Mouse (Mus musculus) midbrain, embryonic 13.5 days (tissue): ENCODE measurements around the gene Rgl1. TPM values are rescaled to one million over a fixed set of nuclear protein-coding genes. Genes with fewer than 3 reads are reported as not detected.
"Not testable (repeated sequence)": the region's sequence is repeated elsewhere in the genome, so short reads cannot be mapped to it uniquely, and the experiment has no call there.

Experiments used
- ATAC-seq: fragments of 200-750 bp; cut with Nextera tagmentation; 2 replicates; pipeline ENCODE4 v1.8.0; 2017; ENCODE audit warnings: mild to moderate bottlenecking, moderate TSS enrichment, moderate library complexity
- H3K27ac ChIP-seq: fragments of 300-500 bp; sonication (generic); 2 replicates; pipeline ENCODE4 v1.5.1; 2015; ENCODE audit warnings: inconsistent platforms, mild to moderate bottlenecking, moderate library complexity
- H3K27me3 ChIP-seq: fragments of 300-500 bp; sonication (generic); 2 replicates; pipeline ENCODE4 v1.6.1; 2015; ENCODE audit warnings: mild to moderate bottlenecking, inconsistent platforms
- H3K36me3 ChIP-seq: fragments of 300-500 bp; sonication (generic); 2 replicates; pipeline ENCODE4 v1.6.1; 2015; ENCODE audit warnings: mild to moderate bottlenecking, inconsistent platforms
- H3K4me1 ChIP-seq: fragments of 300-500 bp; sonication (generic); replicated peaks from 2 replicates; pipeline ENCODE4 v1.6.1; 2015; ENCODE audit warnings: inconsistent platforms
- H3K4me2 ChIP-seq: fragments of 300-500 bp; sonication (generic); replicated peaks from 2 replicates; pipeline ENCODE4 v1.6.1; 2015; ENCODE audit warnings: moderate library complexity, mild to moderate bottlenecking, inconsistent platforms
- H3K4me3 ChIP-seq: fragments of 300-500 bp; sonication (generic); replicated peaks from 2 replicates; pipeline ENCODE4 v1.5.1; 2015; ENCODE audit warnings: mild to moderate bottlenecking, inconsistent platforms
- H3K9ac ChIP-seq: fragments of 300-500 bp; sonication (generic); replicated peaks from 2 replicates; pipeline ENCODE4 v1.6.1; 2015; ENCODE audit warnings: mild to moderate bottlenecking, inconsistent platforms
- H3K9me3 ChIP-seq: fragments of 300-500 bp; sonication (generic); 2 replicates; pipeline ENCODE4 v1.6.1; 2016; ENCODE audit warnings: mild to moderate bottlenecking, inconsistent platforms
- WGBS: fragments of 180-500 bp; shearing (Covaris S2); methylation state at CpG from one replicate; pipeline ENCODE4 v1.1.7; 2015; 5-methylcytosine and 5-hydroxymethylcytosine counted together
- polyA plus RNA-seq: library from polyadenylated mRNA; unstranded; fragments of >200 nt; fragmentation: Nextera tagmentation; extraction: Ambion mirVana; gene quantifications from 2 replicates; pipeline ENCODE4 v1.2.1, GENCODE M21; 2015

Gene Rgl1
- polyA plus RNA-seq, 1 experiment from 2014 or later, result 17.0 TPM

DNA sequence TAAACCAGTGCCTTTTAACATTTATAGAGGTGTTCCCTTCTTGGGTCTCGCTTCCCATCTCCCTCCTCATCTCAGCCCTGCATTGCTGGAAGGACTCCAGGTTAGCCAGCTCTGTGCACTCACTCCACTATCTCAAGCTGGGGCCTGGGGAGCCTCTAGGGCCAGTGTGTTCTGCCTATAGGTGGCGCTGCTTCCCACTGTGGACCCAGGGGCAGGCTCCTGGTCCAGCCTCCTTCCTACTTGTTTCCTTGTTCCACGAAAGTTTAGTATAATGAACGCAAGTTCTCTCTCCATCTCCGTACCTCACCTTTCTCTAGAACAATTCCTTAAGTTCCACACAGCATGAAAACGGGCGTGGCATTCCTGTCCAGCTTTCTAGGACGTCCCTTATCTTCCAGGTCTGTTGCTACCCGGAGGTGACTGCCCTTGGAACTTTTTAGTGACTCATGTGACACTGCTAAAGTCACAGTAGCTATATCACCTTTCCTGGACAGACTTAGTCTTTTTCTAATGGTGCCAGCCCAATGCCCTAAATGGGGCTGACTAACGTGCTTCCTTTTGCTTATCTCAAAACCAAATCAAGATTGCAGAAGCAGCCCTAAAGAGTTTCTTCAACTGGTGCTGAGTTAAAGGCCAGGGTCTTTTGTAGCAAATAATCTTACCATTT is 13.1 kb upstream of the Rgl1 start:
- Histone ChIP-seq H3K4me1 (no peaks in the 10 kb centered on the region), H3K36me3 (peaks cover 22% of the 10 kb centered on the region), H3K27me3 (no peaks in the 10 kb centered on the region), H3K4me2 (no peak overlapping the region), H3K4me3 (no peak overlapping the region), H3K27ac (no peak overlapping the region), H3K9ac (no peak overlapping the region), H3K9me3 (no peaks in the 10 kb centered on the region)
- ATAC-seq, result peak; percentile 58; the same call in 1 of the 2 replicates
- WGBS, result 38% methylated on average over 10 of the region's 10 CpGs

GRCm38 (mm10) chr1:152774601-152775000 is 8.4 kb upstream of the Rgl1 start:
- H3K4me1 ChIP-seq, H3K4me3 ChIP-seq, H3K4me2 ChIP-seq, H3K27ac ChIP-seq, H3K9me3 ChIP-seq, ATAC-seq, H3K9ac ChIP-seq, H3K27me3 ChIP-seq: not testable (repeated sequence)
- peaks cover 59% of the 10 kb centered on the region for H3K36me3 ChIP-seq
- WGBS, result 90% methylated on average over 3 of the region's 3 CpGs

DNA sequence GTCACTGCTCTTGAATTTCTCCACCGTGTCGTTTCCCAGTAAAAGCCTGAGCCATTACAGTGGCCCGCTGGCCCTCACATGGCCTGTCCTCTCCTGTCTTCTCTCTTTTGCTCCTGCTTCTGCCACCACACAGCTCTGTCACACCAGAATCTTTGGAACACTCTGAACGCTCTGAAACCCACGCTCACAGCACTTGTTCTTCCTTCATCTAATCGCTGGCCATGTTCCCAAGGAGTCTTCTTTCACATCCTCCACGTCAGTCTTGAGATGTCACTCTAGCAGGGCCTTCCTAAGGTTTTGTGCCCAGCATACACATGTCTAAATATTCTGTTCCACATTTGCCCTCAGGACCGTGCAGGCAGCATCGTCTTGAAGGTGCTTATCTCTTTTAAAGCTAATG is 4.9 kb upstream of the Rgl1 start:
- no peak overlapping the region for H3K4me3 ChIP-seq
- peaks cover 10% of the 10 kb centered on the region for H3K4me1 ChIP-seq
- H3K9me3 ChIP-seq, result no peaks in the 10 kb centered on the region
- no peak for ATAC-seq
- H3K27me3 ChIP-seq, result no peaks in the 10 kb centered on the region
- H3K27ac ChIP-seq, result no peak overlapping the region
- H3K36me3 ChIP-seq, result peaks cover 61% of the 10 kb centered on the region
- no peak overlapping the region for H3K4me2 ChIP-seq
- 91% methylated on average over 9 of the region's 9 CpGs for WGBS
- H3K9ac ChIP-seq, result no peak overlapping the region

- H3K27me3 ChIP-seq, result peaks cover 10% of the 10 kb centered on the region
- no peaks in the 10 kb centered on the region for H3K9me3 ChIP-seq
- peak overlapping the region; percentile 86 for H3K4me3 ChIP-seq
- H3K4me1 ChIP-seq, result peaks cover 18% of the 10 kb centered on the region
- H3K36me3 ChIP-seq, result peaks cover 32% of the 10 kb centered on the region
- WGBS, result 8% methylated on average over 5 of the region's 5 CpGs
- peak overlapping the region; percentile 78 for H3K4me2 ChIP-seq
- peak; percentile 34 for ATAC-seq
- H3K9ac ChIP-seq, result no peak overlapping the region
- H3K27ac ChIP-seq, result no peak overlapping the region
Measured at GRCm38 (mm10) chr1:152767749-152768488, 1.8 kb upstream of the Rgl1 start.

DNA sequence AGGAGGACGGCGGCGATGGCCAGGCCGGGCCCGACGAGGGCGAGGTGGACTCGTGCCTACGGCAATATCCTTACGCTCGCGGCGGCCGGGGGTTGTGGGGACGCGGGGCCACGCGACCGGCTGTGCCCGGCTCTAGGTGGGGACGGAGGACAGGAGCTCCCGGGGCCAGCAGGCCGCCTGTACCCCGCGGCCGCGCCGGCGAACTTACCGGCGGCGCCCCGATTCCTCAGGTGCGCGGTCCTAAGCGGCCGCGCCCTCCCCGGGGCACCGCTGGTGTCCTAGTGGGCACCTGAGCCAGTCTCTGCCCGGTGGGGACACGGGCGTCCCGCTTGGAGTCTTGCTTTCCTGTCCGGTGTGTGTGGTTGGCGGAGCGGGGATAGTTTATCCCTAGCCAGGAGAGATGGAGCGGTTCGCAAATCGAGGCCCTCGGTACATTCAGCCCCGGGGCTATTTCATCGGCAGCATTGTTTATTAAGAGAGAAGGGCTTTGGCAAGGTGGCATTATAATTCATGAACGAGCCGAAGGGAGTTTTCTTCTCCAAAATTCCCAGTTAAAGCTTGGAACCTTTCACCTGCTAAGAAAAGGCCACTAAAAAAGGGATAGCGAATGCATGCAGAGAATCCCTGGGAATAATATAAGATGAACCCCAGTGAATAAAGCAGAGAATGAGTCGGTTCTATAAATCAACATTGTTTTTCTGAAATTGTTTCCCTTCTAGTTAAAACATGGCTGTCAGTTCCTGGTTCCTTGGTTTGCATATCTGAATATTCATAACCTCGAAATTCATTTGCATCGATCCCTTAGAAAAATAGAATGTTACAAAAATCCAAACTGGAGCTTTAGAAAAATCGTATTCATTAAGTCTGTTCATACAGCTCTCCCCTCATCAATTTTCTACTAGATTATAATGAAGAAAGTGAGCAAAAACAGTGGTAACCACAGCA is 925 bp upstream of the Rgl1 start:
- peaks cover 23% of the 10 kb centered on the region for H3K36me3 ChIP-seq
- H3K27ac ChIP-seq, result peak overlapping the region; percentile 89
- WGBS, result under 1% methylated on average over 43 of the region's 60 CpGs
- H3K4me1 ChIP-seq, result peaks cover 18% of the 10 kb centered on the region
- peaks cover 10% of the 10 kb centered on the region for H3K27me3 ChIP-seq
- peak; percentile 81 for ATAC-seq
- peak overlapping the region; percentile 78 for H3K4me2 ChIP-seq
- H3K4me3 ChIP-seq, result peak overlapping the region; percentile 86
- no peaks in the 10 kb centered on the region for H3K9me3 ChIP-seq
- H3K9ac ChIP-seq, result peak overlapping the region; percentile 92

DNA sequence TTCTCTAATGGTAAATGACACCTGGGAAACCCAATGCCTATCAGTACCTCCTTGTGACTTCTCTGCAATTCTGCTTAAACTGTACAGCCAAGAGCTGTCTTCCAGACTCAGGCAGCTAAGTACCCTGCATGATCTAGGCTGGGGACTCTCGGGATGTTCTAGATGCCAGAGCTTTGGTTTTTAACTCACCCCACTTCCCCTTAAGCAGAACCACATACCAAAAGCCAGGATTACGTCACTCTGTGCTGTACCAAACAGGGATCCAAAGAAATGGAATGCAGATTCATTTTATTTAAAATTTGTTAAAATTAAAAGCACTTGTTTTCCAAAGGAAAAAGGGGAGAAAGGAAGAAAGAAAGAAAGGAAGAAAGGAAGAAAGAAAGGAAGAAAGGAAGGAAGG is 4.4 kb downstream of the Rgl1 start:
- Histone ChIP-seq H3K27ac (no peak overlapping the region), H3K27me3 (peaks cover 10% of the 10 kb centered on the region), H3K36me3 (no peaks in the 10 kb centered on the region), H3K4me3 (no peak overlapping the region), H3K9me3 (no peaks in the 10 kb centered on the region), H3K4me1 (peaks cover 9% of the 10 kb centered on the region), H3K9ac (no peak overlapping the region), H3K4me2 (no peak overlapping the region)
- no peak for ATAC-seq
- 87% methylated on average over 2 of the region's 2 CpGs for WGBS

DNA sequence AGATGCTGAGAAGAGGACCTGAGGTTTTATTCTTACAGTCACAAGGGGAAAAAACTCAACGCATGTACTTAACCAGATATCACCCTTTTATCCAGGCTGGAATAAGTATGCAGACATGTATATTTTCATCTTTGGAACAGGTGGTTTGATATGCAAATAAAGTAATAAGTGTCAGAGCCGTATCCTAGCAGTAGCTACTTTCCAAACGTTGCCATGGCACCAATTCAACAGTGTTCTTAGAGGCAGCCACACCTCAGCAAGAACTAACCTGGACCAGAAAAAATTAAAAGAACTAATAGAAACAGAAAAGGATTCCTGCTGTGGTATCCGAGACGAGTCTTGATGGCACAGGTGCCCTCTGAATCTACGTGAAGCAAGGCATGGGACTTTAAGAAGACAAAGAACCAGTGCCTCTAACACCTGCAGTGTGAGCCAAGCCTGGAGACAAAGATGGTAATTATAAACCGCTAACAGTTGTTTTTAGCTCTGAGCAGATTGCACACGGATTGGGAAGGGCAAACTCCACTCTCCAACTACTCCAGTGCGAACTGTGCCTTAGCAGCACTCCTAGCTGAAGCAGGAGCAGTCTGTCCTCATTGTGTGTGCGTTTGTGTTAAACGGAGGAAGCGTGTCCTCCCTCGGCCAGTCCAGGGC is 15.7 kb downstream of the Rgl1 start, which contains the start of gene Apobec4:
Gene Apobec4, plus strand, starts transcription at position 240 of the 654 bp plus-strand sequence.
- Histone ChIP-seq H3K4me3 (no peak within 1 kb of the TSS), H3K4me2 (no peak within 1 kb of the TSS), H3K27me3 (no peaks in the 10 kb centered on the region), H3K27ac (no peak within 1 kb of the TSS), H3K9ac (no peak within 1 kb of the TSS), H3K9me3 (no peaks in the 10 kb centered on the region), H3K4me1 (0 out of 2 replicates have a peak, but pooled peaks cover 2% of the 10 kb centered on the region), H3K36me3 (no peaks in the 10 kb centered on the region)
- 60% methylated on average over 13 of the region's 13 CpGs for WGBS
- no peak for ATAC-seq

- H3K27me3 ChIP-seq, result no peaks in the 10 kb centered on the region
- no peak overlapping the region for H3K4me3 ChIP-seq
- H3K36me3 ChIP-seq, result no peaks in the 10 kb centered on the region
- no peaks in the 10 kb centered on the region for H3K9me3 ChIP-seq
- 0 out of 2 replicates have a peak, but pooled peaks cover 2% of the 10 kb centered on the region for H3K4me1 ChIP-seq
- WGBS, result 76% methylated on average over 9 of the region's 9 CpGs
- H3K27ac ChIP-seq, result no peak overlapping the region
- H3K4me2 ChIP-seq, result no peak overlapping the region
- ATAC-seq, result no peak
- no peak overlapping the region for H3K9ac ChIP-seq
Measured at GRCm38 (mm10) chr1:152749276-152749675, 16.9 kb downstream of the Rgl1 start.

DNA sequence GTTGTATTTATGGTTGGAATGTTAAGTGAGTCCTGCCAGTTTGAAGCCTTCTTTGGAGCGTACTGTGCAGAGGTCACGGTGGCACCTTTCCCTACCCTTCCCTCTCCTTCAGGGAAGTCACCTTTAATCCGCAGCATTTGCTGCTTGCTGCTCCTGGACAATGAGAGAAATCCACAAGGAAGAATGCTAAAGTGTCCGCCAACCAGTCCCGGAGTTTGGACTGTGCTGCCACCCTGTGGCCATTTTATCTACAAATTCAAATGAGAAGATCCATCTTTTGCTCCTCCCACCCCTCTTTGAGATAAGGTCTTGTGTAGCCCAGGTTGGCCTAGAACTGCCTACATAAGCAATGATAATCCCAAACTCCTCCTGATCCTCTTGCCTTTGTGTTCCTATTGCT is 19.7 kb downstream of the Rgl1 start:
- peak; percentile 83 for ATAC-seq
- Histone ChIP-seq H3K9me3 (no peaks in the 10 kb centered on the region), H3K27ac (no peak overlapping the region), H3K27me3 (no peaks in the 10 kb centered on the region), H3K4me2 (no peak overlapping the region), H3K36me3 (no peaks in the 10 kb centered on the region), H3K4me1 (0 out of 2 replicates have a peak, but pooled peaks cover 2% of the 10 kb centered on the region), H3K9ac (no peak overlapping the region), H3K4me3 (no peak overlapping the region)
- WGBS, result 3% methylated on average over 5 of the region's 5 CpGs

- Histone ChIP-seq H3K4me3 (no peak overlapping the region), H3K4me2 (no peak overlapping the region), H3K36me3 (no peaks in the 10 kb centered on the region), H3K4me1 (0 out of 2 replicates have a peak, but pooled peaks cover 2% of the 10 kb centered on the region), H3K9me3 (no peaks in the 10 kb centered on the region), H3K27me3 (no peaks in the 10 kb centered on the region), H3K9ac (no peak overlapping the region), H3K27ac (no peak overlapping the region)
- 72% methylated on average over 15 of the region's 15 CpGs for WGBS
- no peak for ATAC-seq
Measured at GRCm38 (mm10) chr1:152743095-152743826, 22.9 kb downstream of the Rgl1 start.

- H3K9me3 ChIP-seq, result no peaks in the 10 kb centered on the region
- 89% methylated on average over 11 of the region's 11 CpGs for WGBS
- H3K4me3 ChIP-seq, result no peak overlapping the region
- H3K27ac ChIP-seq, result no peak overlapping the region
- H3K36me3 ChIP-seq, result no peaks in the 10 kb centered on the region
- ATAC-seq, result no peak
- no peaks in the 10 kb centered on the region for H3K4me1 ChIP-seq
- no peak overlapping the region for H3K9ac ChIP-seq
- no peaks in the 10 kb centered on the region for H3K27me3 ChIP-seq
- H3K4me2 ChIP-seq, result no peak overlapping the region
Measured at GRCm38 (mm10) chr1:152739374-152739773, 26.8 kb downstream of the Rgl1 start.
